Mouse (Mus musculus) MEL (cell line): ENCODE measurements around the gene Strn. TPM values are rescaled to one million over a fixed set of nuclear protein-coding genes. Genes with fewer than 3 reads are reported as not detected.
A peak's percentile ranks its signal among the peaks of the same experiment; 100 is the strongest.
"Not testable (repeated sequence)": the region's sequence is repeated elsewhere in the genome, so short reads cannot be mapped to it uniquely, and the experiment has no call there.

Experiments
- DNase-seq: peaks from one replicate; pipeline ENCODE4 v3.0.0; 2011; ENCODE audit warnings: low read depth, low spot score
- H3K27ac ChIP-seq: 2 replicates; pipeline ENCODE4 v1.5.1; 2012; ENCODE audit warnings: low read depth, mild to moderate bottlenecking, control low read depth, low read length, moderate library complexity; ENCODE audit not compliant: control insufficient read depth
- H3K27me3 ChIP-seq, 2 experiments: fragments of 150-350 bp in 1 of 2; sonication (generic) in 1 of 2; 2 replicates each; pipeline ENCODE4 v1.6.1; 2012; ENCODE audit warnings: low read length in 2 of 2, mild to moderate bottlenecking in 2 of 2, improper control_type of control experiment in 1 of 2, moderate library complexity in 1 of 2; ENCODE audit not compliant: insufficient read depth in 2 of 2, control insufficient read depth in 1 of 2
- H3K36me3 ChIP-seq, 2 experiments: 2 replicates each; pipeline ENCODE4 v1.6.1; 2012 to 2014; ENCODE audit warnings: low read length in 2 of 2, improper control_type of control experiment in 1 of 2, inconsistent platforms in 1 of 2, mild to moderate bottlenecking in 1 of 2; ENCODE audit not compliant: insufficient read depth in 2 of 2, control insufficient read depth in 1 of 2
- H3K4me1 ChIP-seq, 2 experiments: fragments of 150-350 bp in 1 of 2; sonication (generic) in 1 of 2; 2 replicates each; pipeline ENCODE4 v1.6.1; 2012; ENCODE audit warnings: low read length in 2 of 2, improper control_type of control experiment in 1 of 2, mild to moderate bottlenecking in 1 of 2; ENCODE audit not compliant: insufficient read depth in 2 of 2, control insufficient read depth in 1 of 2
- H3K4me3 ChIP-seq, 2 experiments: fragments of 150-350 bp in 1 of 2; sonication (generic) in 1 of 2; 2 replicates each; pipeline ENCODE4 v1.5.1; 2012; ENCODE audit warnings: low read depth in 2 of 2, low read length in 2 of 2, mild to moderate bottlenecking in 2 of 2, moderate library complexity in 2 of 2, control low read depth in 1 of 2, improper control_type of control experiment in 1 of 2; ENCODE audit not compliant: control insufficient read depth in 1 of 2, insufficient read depth in 1 of 2
- H3K79me2 ChIP-seq: 2 replicates; pipeline ENCODE4 v1.6.1; 2012; ENCODE audit warnings: mild to moderate bottlenecking, low read length, moderate library complexity; ENCODE audit not compliant: control insufficient read depth, poor library complexity, insufficient read depth
- H3K9ac ChIP-seq: 2 replicates; pipeline ENCODE4 v1.6.1; 2012; ENCODE audit warnings: low read depth, mild to moderate bottlenecking, control low read depth, low read length, moderate library complexity; ENCODE audit not compliant: control insufficient read depth, poor library complexity, severe bottlenecking
- H3K9me3 ChIP-seq: fragments of 150-350 bp; sonication (generic); replicated peaks from 2 replicates; pipeline ENCODE4 v1.6.1; 2012; ENCODE audit warnings: mild to moderate bottlenecking, low read length, improper control_type of control experiment, moderate library complexity; ENCODE audit not compliant: insufficient read depth
- BHLHE40 ChIP-seq: IDR thresholded peaks from 2 replicates; pipeline ENCODE4 v1.6.1; 2012; ENCODE audit warnings: low read depth, mild to moderate bottlenecking, inconsistent platforms, low read length, improper control_type of control experiment, borderline replicate concordance
- EP300 ChIP-seq, 2 experiments: IDR thresholded peaks; 2 replicates each; pipeline ENCODE4 v1.6.1; 2011; ENCODE audit warnings: improper control_type of control experiment in 2 of 2, low read length in 2 of 2, low read depth in 1 of 2, mild to moderate bottlenecking in 1 of 2
- ETS1 ChIP-seq: IDR thresholded peaks from 2 replicates; pipeline ENCODE4 v1.6.1; 2012; ENCODE audit warnings: low read depth, mild to moderate bottlenecking, inconsistent platforms, low read length, improper control_type of control experiment, moderate library complexity
- GABPA ChIP-seq: IDR thresholded peaks from 2 replicates; pipeline ENCODE4 v1.6.1; 2012; ENCODE audit warnings: low read depth, mild to moderate bottlenecking, inconsistent platforms, low read length, improper control_type of control experiment, moderate library complexity
- GATA1 ChIP-seq: IDR thresholded peaks from 2 replicates; pipeline ENCODE4 v1.6.1; 2011; ENCODE audit warnings: low read depth, low read length, improper control_type of control experiment
- KAT2A ChIP-seq: conservative IDR thresholded peaks from 2 replicates; pipeline ENCODE4 v1.6.1; 2012; ENCODE audit warnings: low read depth, low read length, improper control_type of control experiment, inconsistent platforms
- MAX ChIP-seq: IDR thresholded peaks from 2 replicates; pipeline ENCODE4 v1.6.1; 2011; ENCODE audit warnings: low read length, improper control_type of control experiment
- MYC ChIP-seq: IDR thresholded peaks from 2 replicates; pipeline ENCODE4 v1.6.1; 2011; ENCODE audit warnings: low read depth, mild to moderate bottlenecking, low read length, improper control_type of control experiment, moderate library complexity
- NELFE ChIP-seq: IDR thresholded peaks from 2 replicates; pipeline ENCODE4 v1.6.1; 2011; ENCODE audit warnings: low read depth, low read length, improper control_type of control experiment
- NRF1 ChIP-seq: IDR thresholded peaks from 2 replicates; pipeline ENCODE4 v1.6.1; 2014; ENCODE audit warnings: low read depth, mild to moderate bottlenecking, inconsistent platforms, low read length, improper control_type of control experiment, moderate library complexity; ENCODE audit not compliant: poor library complexity, insufficient read depth, severe bottlenecking
- POLR2AphosphoS2 ChIP-seq: IDR thresholded peaks from 2 replicates; pipeline ENCODE4 v1.6.1; 2011; ENCODE audit warnings: low read length, improper control_type of control experiment
- RAD21 ChIP-seq: IDR thresholded peaks from 2 replicates; pipeline ENCODE4 v1.6.1; 2011; ENCODE audit warnings: mild to moderate bottlenecking, low read depth, low read length, improper control_type of control experiment
- TAL1 ChIP-seq: IDR thresholded peaks from 2 replicates; pipeline ENCODE4 v1.6.1; 2012; ENCODE audit warnings: mild to moderate bottlenecking, inconsistent platforms, low read length, moderate library complexity, mixed read lengths
- TCF12 ChIP-seq: IDR thresholded peaks from 2 replicates; pipeline ENCODE4 v1.6.1; 2014; ENCODE audit warnings: low read depth, mild to moderate bottlenecking, inconsistent platforms, low read length, improper control_type of control experiment, moderate library complexity
- polyA plus RNA-seq, 2 experiments: library from polyadenylated mRNA; stranded (reverse) in 1 of 2; unstranded in 1 of 2; fragments of >175 nt in 1 of 2; fragments of >200 nt in 1 of 2; gene quantifications; 2 replicates each; pipeline versions ENCODE4 v1.2.1 to v1.2.4; 2012; ENCODE audit warnings: low replicate concordance in 2 of 2, low read depth in 1 of 2; ENCODE audit not compliant: insufficient read length in 2 of 2, insufficient read depth in 1 of 2, missing spikeins in 1 of 2
- total RNA-seq: library from RNA; depleted of rRNA; stranded (reverse); fragments of 300-350 nt; gene quantifications from 2 replicates; pipeline ENCODE4 v1.2.3, GENCODE M21; 2012

Strn gene
- total and polyA plus RNA-seq, 3 experiments = 10.2 to 13.9 TPM; not detected in 1

DNA sequence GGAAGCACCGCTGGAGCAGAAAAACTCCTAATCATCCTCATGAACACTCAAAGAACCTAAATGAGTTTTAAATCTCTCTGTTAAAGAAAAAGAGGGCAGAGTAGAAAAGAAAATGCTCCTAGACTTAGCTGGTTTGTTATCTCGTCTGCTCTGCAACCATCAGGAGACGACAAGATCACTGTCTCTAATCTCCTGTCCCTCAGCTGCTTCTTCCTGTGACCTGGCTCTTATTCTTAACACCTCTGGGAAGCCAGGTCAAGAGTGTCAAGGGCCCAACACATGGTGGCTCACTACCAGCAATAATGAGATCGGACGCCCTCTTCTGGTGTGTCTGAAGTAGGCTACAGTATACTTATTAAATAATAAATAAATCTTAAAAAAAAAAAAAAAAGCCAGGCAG, 40.1 kb downstream of the Strn start:
- peak; percentile 13 for DNase-seq
- Histone ChIP-seq H3K9ac (no peak overlapping the region), H3K36me3 (peaks cover 2 to 11% of the 10 kb centered on the region in 2 experiments; a peak in 3 of 4 replicates), H3K4me1 (peaks cover 0 to 4% of the 10 kb centered on the region in 2 experiments; a peak in 1 of 4 replicates), H3K9me3 (no peaks in the 10 kb centered on the region), H3K27me3 (no peaks in the 10 kb centered on the region)
- TF ChIP-seq TCF12 = peak; percentile 57; the same call in 1 of the 2 replicates
- TF ChIP-seq ETS1 = no peak
- peak; percentile 64 for TF ChIP-seq GATA1
- TF ChIP-seq GABPA = no peak
- peak; percentile 37 to 52 for TF ChIP-seq EP300 (IDR thresholded peaks at IDR 0.05; ENCODE audit: low read depth in 1 of 2, low read length in 2 of 2)
- peak; percentile 33; the same call in 1 of the 2 replicates for TF ChIP-seq TAL1
- TF ChIP-seq, all 39 proteins: peak for 4
- Histone ChIP-seq H3K79me2 (no peaks in the 10 kb centered on the region), H3K27ac (no peak overlapping the region), H3K4me3 (no peak overlapping the region)

GRCm38 (mm10) chr17:78689231-78689630, 47.8 kb downstream of the Strn start:
- not testable (repeated sequence) for H3K27ac ChIP-seq, H3K9me3 ChIP-seq, H3K4me1 ChIP-seq, H3K9ac ChIP-seq, H3K4me3 ChIP-seq, DNase-seq, H3K79me2 ChIP-seq, H3K27me3 ChIP-seq
- peaks cover 4 to 12% of the 10 kb centered on the region in 2 experiments for H3K36me3 ChIP-seq

- no peaks in the 10 kb centered on the region for H3K27me3 ChIP-seq
- H3K9ac ChIP-seq = no peak overlapping the region
- DNase-seq = no peak
- H3K9me3 ChIP-seq = no peaks in the 10 kb centered on the region
- no peak overlapping the region for H3K27ac ChIP-seq
- no peaks in the 10 kb centered on the region for H3K79me2 ChIP-seq
- TF ChIP-seq KAT2A (no peak), MYC (no peak), POLR2AphosphoS2 (no peak), NRF1 (no peak), RAD21 (no peak), NELFE (no peak), BHLHE40 (no peak), MAX (no peak)
- H3K4me1 ChIP-seq = peaks cover 0 to 5% of the 10 kb centered on the region in 2 experiments; a peak in 2 of 4 replicates
- peaks cover 4 to 12% of the 10 kb centered on the region in 2 experiments for H3K36me3 ChIP-seq
- no peak overlapping the region for H3K4me3 ChIP-seq
These were observed 49.0 kb downstream of the Strn start for GRCm38 (mm10) chr17:78687971-78688370.
